Mouse (Mus musculus) heart, embryonic 16.5 days (tissue): ENCODE data around the gene Pramef6. TPM values are rescaled to one million over a fixed set of nuclear protein-coding genes. Genes with fewer than 3 reads are reported as not detected.
"Not testable (repeated sequence)": the region's sequence is repeated elsewhere in the genome, so short reads cannot be mapped to it uniquely, and the experiment has no call there.

ENCODE experiments used
- ATAC-seq: fragments of 200-750 bp; cut with Nextera tagmentation; replicated peaks from 2 replicates; pipeline ENCODE4 v1.8.0; 2017; ENCODE audit warnings: moderate number of reproducible peaks; ENCODE audit not compliant: insufficient read depth, low FRiP score; ENCODE audit errors: extremely low read depth
- H3K27ac ChIP-seq: fragments of 300-500 bp; sonication (generic); 2 replicates; pipeline ENCODE4 v1.5.1; 2014; ENCODE audit warnings: mild to moderate bottlenecking, low read length, control low read depth, moderate library complexity
- H3K27me3 ChIP-seq: fragments of 300-500 bp; sonication (generic); 2 replicates; pipeline ENCODE4 v1.6.1; 2014; ENCODE audit warnings: low read length, mixed read lengths; ENCODE audit not compliant: control insufficient read depth, insufficient read depth
- H3K36me3 ChIP-seq: fragments of 300-500 bp; sonication (generic); 2 replicates; pipeline ENCODE4 v1.6.1; 2014; ENCODE audit not compliant: control insufficient read depth, insufficient read depth
- H3K4me1 ChIP-seq: fragments of 300-500 bp; sonication (generic); 2 replicates; pipeline ENCODE4 v1.6.1; 2014; ENCODE audit warnings: low read length, mixed read lengths; ENCODE audit not compliant: control insufficient read depth, insufficient read depth
- H3K4me2 ChIP-seq: fragments of 300-500 bp; sonication (generic); 2 replicates; pipeline ENCODE4 v1.6.1; 2014; ENCODE audit warnings: low read depth, mild to moderate bottlenecking, control low read depth, low read length
- H3K4me3 ChIP-seq: fragments of 300-500 bp; sonication (generic); 2 replicates; pipeline ENCODE4 v1.5.1; 2014; ENCODE audit warnings: mild to moderate bottlenecking, control low read depth, low read length
- H3K9ac ChIP-seq: fragments of 300-500 bp; sonication (generic); 2 replicates; pipeline ENCODE4 v1.6.1; 2014; ENCODE audit warnings: low read length, control low read depth
- H3K9me3 ChIP-seq: fragments of 300-500 bp; sonication (generic); replicated peaks from 2 replicates; pipeline ENCODE4 v1.6.1; 2016; ENCODE audit warnings: low read length; ENCODE audit not compliant: control insufficient read depth
- WGBS: fragments of 180-500 bp; shearing (Covaris S2); extraction: QIAGEN DNeasy Blood & Tissue Kit; methylation state at CpG from one replicate; pipeline ENCODE4 v1.1.7; 2014; 5-methylcytosine and 5-hydroxymethylcytosine counted together
- polyA plus RNA-seq: library from polyadenylated mRNA; unstranded; fragments of >200 nt; fragmentation: Nextera tagmentation; extraction: Ambion mirVana; gene quantifications from 2 replicates; pipeline ENCODE4 v1.2.1, GENCODE M21; 2015

The Pramef6 gene
- polyA plus RNA-seq, result not detected in 2 replicates

- H3K4me3 ChIP-seq, H3K27me3 ChIP-seq, H3K4me1 ChIP-seq, H3K9me3 ChIP-seq, H3K4me2 ChIP-seq, H3K36me3 ChIP-seq, ATAC-seq, H3K27ac ChIP-seq, H3K9ac ChIP-seq: not testable (repeated sequence)
- WGBS, result 72% methylated on average over 1 of the region's 1 CpGs
Measured at GRCm38 (mm10) chr4:143900280-143900679, at the start of gene Pramef6. TSS of gene Pramef6 (minus strand) at chr4:143900380.

GRCm38 (mm10) chr4:143894406-143894805 is 5.8 kb downstream of the Pramef6 start:
- 81% methylated on average over 3 of the region's 3 CpGs for WGBS

DNA sequence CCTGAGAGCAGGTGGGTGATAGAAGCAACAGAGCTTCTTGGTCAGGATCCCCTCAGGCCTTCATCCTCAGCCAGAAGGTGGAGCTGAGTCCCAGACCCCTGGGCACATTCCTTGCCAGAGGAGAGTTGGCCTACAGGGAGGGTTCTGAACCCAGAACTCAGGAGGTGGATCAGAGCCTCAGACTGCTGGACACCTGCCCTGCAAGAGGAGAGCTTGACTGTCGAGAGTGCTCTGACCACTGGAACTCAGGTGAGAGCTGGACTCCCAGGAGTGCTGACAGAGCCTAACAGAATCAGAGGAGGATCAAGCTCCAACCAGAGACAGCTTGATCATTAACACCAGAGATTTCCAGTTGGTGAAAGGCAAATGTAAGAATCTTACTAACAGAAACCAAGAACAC is 17.8 kb downstream of the Pramef6 start:
- not testable (repeated sequence) for H3K9me3 ChIP-seq, H3K27ac ChIP-seq, H3K36me3 ChIP-seq, H3K4me1 ChIP-seq, H3K27me3 ChIP-seq, H3K4me3 ChIP-seq, H3K9ac ChIP-seq, ATAC-seq, H3K4me2 ChIP-seq
- WGBS, result 57% methylated on average over 1 of the region's 1 CpGs

More at GRCm38 (mm10) chr4:143894406-143894805, 5.8 kb downstream of the Pramef6 start:
- not testable (repeated sequence) for H3K9ac ChIP-seq, H3K27ac ChIP-seq, H3K9me3 ChIP-seq, H3K36me3 ChIP-seq, H3K4me1 ChIP-seq, H3K4me3 ChIP-seq, ATAC-seq, H3K4me2 ChIP-seq, H3K27me3 ChIP-seq

- H3K4me3 ChIP-seq, H3K4me2 ChIP-seq, ATAC-seq, H3K4me1 ChIP-seq, H3K27ac ChIP-seq, H3K36me3 ChIP-seq, H3K27me3 ChIP-seq, H3K9me3 ChIP-seq, H3K9ac ChIP-seq: not testable (repeated sequence)
Measured at GRCm38 (mm10) chr4:143846197-143846596, 54.0 kb downstream of the Pramef6 start, which contains the start of gene Gm13103. TSS of gene Gm13103 (plus strand) at chr4:143846497.

Other genes with a start within 250 kb of the Pramef6 start
- gene Gm13088, start 243.1 kb downstream of the Pramef6 start, polyA plus RNA-seq, result not detected in 2 replicates
- gene Gm13089, start 197.7 kb downstream of the Pramef6 start, polyA plus RNA-seq, result not detected in 2 replicates
- not detected in 2 replicates for gene Gm13078, start 180.9 kb downstream of the Pramef6 start, polyA plus RNA-seq
- not detected in 2 replicates for gene Gm13023, start 111.0 kb downstream of the Pramef6 start, polyA plus RNA-seq
- gene Gm13084, start 84.3 kb downstream of the Pramef6 start, polyA plus RNA-seq, result not detected in 2 replicates
- gene Gm13103, start 53.9 kb downstream of the Pramef6 start, polyA plus RNA-seq, result not detected in 2 replicates
- not detected in 2 replicates for gene Pramef25, start 50.6 kb upstream of the Pramef6 start, polyA plus RNA-seq
- not detected in 2 replicates for gene Gm13101, start 66.6 kb upstream of the Pramef6 start, polyA plus RNA-seq
- not detected in 2 replicates for gene Pramef17, start 94.0 kb upstream of the Pramef6 start, polyA plus RNA-seq
- gene Pramel4, start 158.7 kb upstream of the Pramef6 start, polyA plus RNA-seq, result not detected in 2 replicates
- not detected in 2 replicates for gene Gm13102, start 206.1 kb upstream of the Pramef6 start, polyA plus RNA-seq